Mouse (Mus musculus) embryonic fibroblast, embryonic 13.5 days (primary cell): ENCODE data around the gene Pck2.
A peak's percentile ranks its signal among the peaks of the same experiment; 100 is the strongest.

Experiments
- CTCF ChIP-seq: IDR thresholded peaks from 2 replicates; pipeline ENCODE4 v1.5.1; 2011; ENCODE audit warnings: mild to moderate bottlenecking, control low read depth, low read length, moderate library complexity, borderline replicate concordance; ENCODE audit not compliant: insufficient read depth
- POLR2A ChIP-seq: IDR thresholded peaks from 2 replicates; pipeline ENCODE4 v1.6.1; 2011; ENCODE audit warnings: low read depth, mild to moderate bottlenecking, control low read depth, low read length, moderate library complexity

DNA sequence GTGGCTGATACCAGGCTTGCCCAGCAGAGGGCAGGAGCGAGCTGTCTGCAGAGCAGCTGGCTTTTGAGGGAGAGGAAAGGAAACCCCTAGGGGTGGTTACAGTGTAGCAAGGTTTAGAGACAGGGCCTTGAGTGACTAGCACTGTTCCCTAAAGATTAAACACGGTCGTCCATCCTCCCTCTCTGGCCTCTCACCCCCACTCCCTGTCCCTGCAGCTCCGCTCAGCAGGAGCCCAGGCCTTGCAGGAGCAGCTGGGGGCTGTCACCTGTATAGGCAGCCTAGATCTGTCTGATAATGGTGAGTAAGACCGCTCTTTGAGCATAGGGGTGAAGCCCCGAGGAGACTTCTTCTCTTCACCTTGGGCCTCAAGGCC, 42.6 kb upstream of the Pck2 start:
- TF ChIP-seq CTCF (peak; percentile 92), POLR2A (no peak)
